19 mouse cellular contexts compared by ENCODE assay signal in the genomic region with DNA sequence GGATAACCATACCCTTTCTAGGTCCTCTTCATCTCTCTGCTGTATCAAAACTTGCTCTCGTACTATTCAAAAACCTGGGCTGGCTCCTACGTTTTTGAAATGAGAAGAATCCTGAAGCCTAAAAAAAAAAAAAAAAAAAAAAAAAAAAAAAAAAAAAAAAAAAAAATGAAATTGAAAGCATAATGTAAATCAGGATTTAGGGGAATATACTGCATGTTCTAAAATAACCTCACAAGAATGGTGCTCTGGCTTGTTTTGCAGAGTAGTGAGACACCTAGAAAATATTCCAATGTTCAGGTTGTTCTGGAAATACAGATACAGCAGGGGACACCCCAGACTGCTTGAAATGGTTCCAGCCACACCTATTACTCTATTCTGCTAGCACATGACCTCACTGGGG.
"Had no signal": no experiment of that assay in that cellular context is flagged by ENCODE, and none has a peak within 500 bp of the region (broad histone marks: within the 10 kb centered on the region; RNA-seq: fewer than 3 reads in every experiment).

No protein-coding gene starts in this region.

- DNase-seq: liver, postnatal 0 days; lung, adult 2 months; lung, postnatal 10 days; lung, postnatal 4 days; midbrain, embryonic 14.5 days; retina, postnatal 1 day; right cerebral cortex, adult 18-20 months; right cerebral cortex, postnatal 25 days; right cerebral cortex, postnatal 4 days; spleen, adult 18-20 months; thymus, adult 18-20 months; thymus, postnatal 14 days; thymus, postnatal 36 days had no signal

- H3K9ac ChIP-seq: liver, postnatal 0 days; lung, embryonic 15.5 days; midbrain, embryonic 12.5 days; neural tube, embryonic 13.5 days; neural tube, embryonic 15.5 days had no signal

- H3K36me3 ChIP-seq: lung, embryonic 15.5 days; midbrain, embryonic 10.5 days; midbrain, embryonic 12.5 days; neural tube, embryonic 13.5 days; neural tube, embryonic 15.5 days had no signal

- H3K27ac ChIP-seq: lung, embryonic 15.5 days; midbrain, embryonic 10.5 days; midbrain, embryonic 12.5 days; neural tube, embryonic 13.5 days; neural tube, embryonic 15.5 days had no signal

- H3K9me3 ChIP-seq: lung, embryonic 15.5 days; midbrain, embryonic 10.5 days; midbrain, embryonic 12.5 days; neural tube, embryonic 13.5 days; neural tube, embryonic 15.5 days had no signal

- H3K4me3 ChIP-seq: lung, embryonic 15.5 days; midbrain, embryonic 10.5 days; midbrain, embryonic 12.5 days; myocyte; neural tube, embryonic 13.5 days; neural tube, embryonic 15.5 days had no signal

- H3K27me3 ChIP-seq: lung, embryonic 15.5 days; midbrain, embryonic 12.5 days; neural tube, embryonic 13.5 days; neural tube, embryonic 15.5 days had no signal

- H3K4me1 ChIP-seq: lung, embryonic 15.5 days; midbrain, embryonic 10.5 days; midbrain, embryonic 12.5 days; neural tube, embryonic 13.5 days; neural tube, embryonic 15.5 days had no signal

- H3K4me2 ChIP-seq: lung, embryonic 15.5 days; midbrain, embryonic 12.5 days; neural tube, embryonic 13.5 days; neural tube, embryonic 15.5 days had no signal
